Mouse (Mus musculus) heart, postnatal 0 days (tissue): Measurements from ENCODE around the gene Ankrd42. TPM values are rescaled to one million over a fixed set of nuclear protein-coding genes. Genes with fewer than 3 reads are reported as not detected.

Experiments
- ATAC-seq: fragments of 200-750 bp; cut with Nextera tagmentation; 2 replicates; pipeline ENCODE4 v1.8.0; 2017; ENCODE audit warnings: low read depth, moderate number of reproducible peaks, moderate library complexity; ENCODE audit not compliant: insufficient read depth
- DNase-seq: peaks from one replicate; pipeline ENCODE4 v3.0.0-alpha.2; 2016; ENCODE audit warnings: low spot score
- H3K27ac ChIP-seq: fragments of 300-500 bp; sonication (generic); 2 replicates; pipeline ENCODE4 v1.5.1; 2014; ENCODE audit warnings: low read depth, mild to moderate bottlenecking
- H3K27me3 ChIP-seq: fragments of 300-500 bp; sonication (generic); 2 replicates; pipeline ENCODE4 v1.6.1; 2014; ENCODE audit warnings: low read length, mixed read lengths; ENCODE audit not compliant: control insufficient read depth, insufficient read depth
- H3K36me3 ChIP-seq: fragments of 300-500 bp; sonication (generic); replicated peaks from 2 replicates; pipeline ENCODE4 v1.6.1; 2014; ENCODE audit warnings: low read length, mixed read lengths; ENCODE audit not compliant: control insufficient read depth, insufficient read depth
- H3K4me1 ChIP-seq: fragments of 300-500 bp; sonication (generic); 2 replicates; pipeline ENCODE4 v1.6.1; 2014; ENCODE audit warnings: antibody characterized with exemption; ENCODE audit not compliant: control insufficient read depth, insufficient read depth
- H3K4me2 ChIP-seq: fragments of 300-500 bp; sonication (generic); 2 replicates; pipeline ENCODE4 v1.6.1; 2014; ENCODE audit warnings: low read depth, mild to moderate bottlenecking, low read length, moderate library complexity
- H3K4me3 ChIP-seq: fragments of 300-500 bp; sonication (generic); 2 replicates; pipeline ENCODE4 v1.5.1; 2014; ENCODE audit warnings: low read depth, low read length
- H3K9ac ChIP-seq: fragments of 300-500 bp; sonication (generic); replicated peaks from 2 replicates; pipeline ENCODE4 v1.6.1; 2014; ENCODE audit warnings: low read depth, low read length, mixed read lengths
- H3K9me3 ChIP-seq: fragments of 300-500 bp; sonication (generic); replicated peaks from 2 replicates; pipeline ENCODE4 v1.6.1; 2016; ENCODE audit warnings: low read length; ENCODE audit not compliant: control insufficient read depth
- CTCF ChIP-seq: IDR thresholded peaks from 2 replicates; pipeline ENCODE4 v1.5.1; 2016; ENCODE audit warnings: antibody characterized with exemption, control low read depth, low read depth
- EP300 ChIP-seq: IDR thresholded peaks from 2 replicates; pipeline ENCODE4 v1.6.1; 2016; ENCODE audit warnings: antibody characterized with exemption, low read depth
- WGBS: fragments of 180-500 bp; shearing (Covaris S2); extraction: QIAGEN DNeasy Blood & Tissue Kit; methylation state at CpG from one replicate; pipeline ENCODE4 v1.1.7; 2014; 5-methylcytosine and 5-hydroxymethylcytosine counted together
- polyA plus RNA-seq: library from polyadenylated mRNA; unstranded; fragments of >200 nt; fragmentation: Nextera tagmentation; extraction: Ambion mirVana; gene quantifications from 2 replicates; pipeline ENCODE4 v1.2.1, GENCODE M21; 2015
- total RNA-seq: library from RNA; depleted of rRNA; stranded (reverse); fragments of >200 nt; gene quantifications from 2 replicates; pipeline ENCODE4 v1.2.3, GENCODE M21; 2014; ENCODE audit warnings: low replicate concordance

The Ankrd42 gene
- total and polyA plus RNA-seq, 2 experiments from 2014 or later: 1.5 to 1.6 TPM

- WGBS: 74% methylated on average over 5 of the region's 5 CpGs
- TF ChIP-seq CTCF (no peak), EP300 (no peak)
These were observed 1.1 kb upstream of the Ankrd42 start for GRCm38 (mm10) chr7:92638050-92638449.

GRCm38 (mm10) chr7:92636295-92637011 lies 489 bp downstream of the Ankrd42 start:
- peak; percentile 55 for ATAC-seq
- Histone ChIP-seq H3K9ac (peak overlapping the region; percentile 36), H3K27me3 (no peaks in the 10 kb centered on the region), H3K4me1 (peaks cover 16% of the 10 kb centered on the region), H3K4me2 (peak overlapping the region; percentile 80), H3K9me3 (no peaks in the 10 kb centered on the region), H3K36me3 (peaks cover 14% of the 10 kb centered on the region; the same call in 1 of the 2 replicates), H3K4me3 (peak overlapping the region; percentile 75), H3K27ac (no peak overlapping the region)
- WGBS: 1% methylated on average over 49 of the region's 49 CpGs
- DNase-seq: no peak
- TF ChIP-seq EP300: no peak
- TF ChIP-seq CTCF: no peak

More at GRCm38 (mm10) chr7:92638050-92638449, 1.1 kb upstream of the Ankrd42 start:
- peaks cover 14% of the 10 kb centered on the region; the same call in 1 of the 2 replicates for H3K36me3 ChIP-seq
- DNase-seq (no peak), ATAC-seq (no peak)
- H3K4me1 ChIP-seq: peaks cover 16% of the 10 kb centered on the region
- H3K4me3 ChIP-seq: peak overlapping the region; percentile 75
- no peaks in the 10 kb centered on the region for H3K9me3 ChIP-seq
- H3K4me2 ChIP-seq: peak overlapping the region; percentile 80
- no peaks in the 10 kb centered on the region for H3K27me3 ChIP-seq
- no peak overlapping the region for H3K27ac ChIP-seq
- no peak overlapping the region for H3K9ac ChIP-seq

GRCm38 (mm10) chr7:92630167-92630566 lies 6.8 kb downstream of the Ankrd42 start:
- WGBS: 24% methylated on average over 2 of the region's 2 CpGs
- Histone ChIP-seq H3K9me3 (no peaks in the 10 kb centered on the region), H3K4me2 (no peak overlapping the region), H3K4me1 (no peaks in the 10 kb centered on the region), H3K36me3 (no peaks in the 10 kb centered on the region), H3K27me3 (no peaks in the 10 kb centered on the region), H3K9ac (no peak overlapping the region), H3K27ac (no peak overlapping the region), H3K4me3 (no peak overlapping the region)
- ATAC-seq: no peak
- DNase-seq: no peak
- TF ChIP-seq CTCF: peak; percentile 49
- no peak for TF ChIP-seq EP300

GRCm38 (mm10) chr7:92624488-92624887 lies 12.5 kb downstream of the Ankrd42 start:
- Histone ChIP-seq H3K36me3 (no peaks in the 10 kb centered on the region), H3K9me3 (no peaks in the 10 kb centered on the region), H3K9ac (no peak overlapping the region), H3K4me3 (no peak overlapping the region), H3K4me2 (no peak overlapping the region), H3K27me3 (no peaks in the 10 kb centered on the region), H3K27ac (no peak overlapping the region), H3K4me1 (no peaks in the 10 kb centered on the region)
- 41% methylated on average over 2 of the region's 2 CpGs for WGBS
- DNase-seq (no peak), ATAC-seq (no peak)
- TF ChIP-seq EP300: no peak
- TF ChIP-seq CTCF: peak; percentile 26; the same call in 1 of the 2 replicates

- no peaks in the 10 kb centered on the region for H3K36me3 ChIP-seq
- no peaks in the 10 kb centered on the region for H3K4me1 ChIP-seq
- H3K4me2 ChIP-seq: no peak overlapping the region
- no peak for DNase-seq
- ATAC-seq: no peak
- H3K9ac ChIP-seq: no peak overlapping the region
- no peaks in the 10 kb centered on the region for H3K27me3 ChIP-seq
- 78% methylated on average over 7 of the region's 7 CpGs for WGBS
- TF ChIP-seq EP300: no peak
- TF ChIP-seq CTCF: no peak
- no peak overlapping the region for H3K4me3 ChIP-seq
- H3K9me3 ChIP-seq: no peaks in the 10 kb centered on the region
- no peak overlapping the region for H3K27ac ChIP-seq
These were observed 26.1 kb downstream of the Ankrd42 start for GRCm38 (mm10) chr7:92610830-92611229.

- no peaks in the 10 kb centered on the region for H3K36me3 ChIP-seq
- no peak overlapping the region for H3K4me2 ChIP-seq
- DNase-seq (no peak), ATAC-seq (no peak)
- H3K4me3 ChIP-seq: no peak overlapping the region
- H3K27me3 ChIP-seq: no peaks in the 10 kb centered on the region
- no peak overlapping the region for H3K9ac ChIP-seq
- no peaks in the 10 kb centered on the region for H3K9me3 ChIP-seq
- no peak overlapping the region for H3K27ac ChIP-seq
- H3K4me1 ChIP-seq: no peaks in the 10 kb centered on the region
- 76% methylated on average over 7 of the region's 7 CpGs for WGBS
- TF ChIP-seq EP300 (no peak), CTCF (no peak)
These were observed 32.0 kb downstream of the Ankrd42 start for GRCm38 (mm10) chr7:92604961-92605360.
